Mouse (Mus musculus) left cerebral cortex, adult 2 months (tissue): ENCODE measurements at regions not wholly inside any gene's neighbourhood (a gene's known extent, or its start where the extent isn't known, plus 50 kb on each side); places are given as distances from the start of the nearest gene placed in this dataset.

ENCODE experiments used
- DNase-seq, 2 experiments: peaks; one replicate each; pipeline ENCODE4 v3.0.0; 2021 to 2022; ENCODE audit warnings: low spot score in 2 of 2, mixed read lengths in 1 of 2; ENCODE audit errors: extremely low spot score in 1 of 2
- H3K27ac ChIP-seq: fragments of 200-600 bp; 2 replicates; pipeline ENCODE4 v1.8.1; 2022
- H3K4me3 ChIP-seq: fragments of 200-600 bp; 2 replicates; pipeline ENCODE4 v1.8.1; 2022
- CTCF ChIP-seq: fragments of 200-600 bp; IDR thresholded peaks from 2 replicates; pipeline ENCODE4 v1.8.1; 2022; ENCODE audit warnings: antibody characterized with exemption, mild to moderate bottlenecking, moderate library complexity
- intact Hi-C: fragments of 180-260 bp; cut with DNase I; formaldehyde crosslinking; loops from one replicate; pipeline ENCODE4 v1.15.1; 2025

DNA sequence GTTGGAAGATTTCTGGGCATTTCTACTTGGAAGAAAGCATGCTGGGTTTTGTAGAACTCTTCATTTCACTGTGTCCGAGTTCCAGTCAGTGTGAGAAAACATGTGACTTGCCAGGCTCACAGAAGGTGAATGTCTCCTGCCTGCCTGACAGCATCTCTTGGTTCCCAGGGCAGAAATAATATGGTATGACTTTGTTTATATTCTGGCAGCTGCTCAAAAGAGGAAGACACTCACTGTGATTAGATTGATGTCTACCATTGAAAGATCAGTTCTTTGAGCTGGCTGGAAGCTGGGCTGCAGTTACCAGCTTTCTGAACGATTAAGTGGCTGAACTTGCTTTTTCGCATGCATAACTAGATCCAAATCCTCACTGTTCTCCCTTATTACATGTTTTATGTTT, 1199.4 kb downstream of the Slc22a22 start:
- intact Hi-C loops, result no loop called here
- DNase-seq, result no peak
- Histone ChIP-seq H3K4me3 (no peak overlapping the region), H3K27ac (no peak overlapping the region)
- no peak for TF ChIP-seq CTCF

DNA sequence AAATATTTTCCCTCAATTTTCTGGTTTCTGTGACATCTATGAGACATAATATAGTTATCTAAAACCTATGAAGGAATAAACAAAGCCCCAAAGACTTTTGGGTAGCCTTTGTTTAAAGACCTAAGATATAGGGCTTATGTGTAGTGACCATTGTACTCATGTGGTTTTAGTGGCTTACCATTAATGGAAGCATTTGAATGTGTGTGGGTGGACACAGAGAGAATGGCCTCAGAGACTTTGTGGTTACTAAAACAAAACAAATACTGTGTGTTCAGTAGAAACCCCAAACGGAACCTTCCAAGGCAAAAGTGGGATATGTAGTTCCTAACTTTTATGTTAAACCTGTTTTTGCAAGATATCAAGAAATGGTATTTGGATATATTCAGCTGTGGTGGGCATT, 1228.7 kb downstream of the Slc22a22 start:
- intact Hi-C loops, result no loop called here
- no peak overlapping the region for H3K4me3 ChIP-seq
- no peak overlapping the region for H3K27ac ChIP-seq

DNA sequence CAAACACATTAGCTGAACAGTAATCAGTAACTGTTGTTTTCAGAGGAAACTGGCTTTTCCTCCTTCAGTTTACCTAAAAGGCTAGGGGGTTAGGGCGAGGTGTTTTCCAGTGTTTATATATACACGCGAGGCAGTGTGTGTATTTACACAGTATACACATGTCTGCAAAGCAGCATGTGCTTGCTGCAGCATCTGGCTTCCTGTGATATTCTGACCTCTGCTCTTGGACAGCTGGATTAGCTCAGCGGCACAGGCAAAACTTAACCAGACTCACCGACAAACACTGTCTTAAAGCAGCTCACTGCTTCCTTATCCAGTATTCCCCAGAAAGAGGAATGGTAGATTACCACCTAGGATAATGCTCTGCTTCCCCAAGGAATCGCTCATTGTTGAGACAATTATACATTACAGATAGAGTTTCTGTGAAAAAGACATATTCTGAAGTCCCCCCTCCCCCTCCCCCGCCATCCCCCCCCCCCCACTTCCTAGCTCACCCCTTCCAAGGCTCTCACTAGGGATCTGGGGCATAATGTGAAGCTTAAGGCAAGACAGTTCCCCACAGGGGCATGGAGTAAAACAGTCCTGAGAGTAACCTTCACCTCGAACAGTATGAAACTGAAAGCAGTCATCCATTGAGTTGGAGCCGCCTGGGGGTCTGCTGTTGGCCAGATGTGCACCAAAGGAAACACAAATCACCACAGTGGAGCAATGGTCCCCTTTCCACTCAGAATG, 1233.3 kb downstream of the Slc22a22 start:
- no peak overlapping the region for H3K4me3 ChIP-seq
- DNase-seq, result no peak
- no peak for TF ChIP-seq CTCF
- intact Hi-C loops, result no loop called here
- H3K27ac ChIP-seq, result no peak overlapping the region

More for the DNA sequence above, 1228.7 kb downstream of the Slc22a22 start:
- TF ChIP-seq CTCF, result no peak
- no peak for DNase-seq

DNA sequence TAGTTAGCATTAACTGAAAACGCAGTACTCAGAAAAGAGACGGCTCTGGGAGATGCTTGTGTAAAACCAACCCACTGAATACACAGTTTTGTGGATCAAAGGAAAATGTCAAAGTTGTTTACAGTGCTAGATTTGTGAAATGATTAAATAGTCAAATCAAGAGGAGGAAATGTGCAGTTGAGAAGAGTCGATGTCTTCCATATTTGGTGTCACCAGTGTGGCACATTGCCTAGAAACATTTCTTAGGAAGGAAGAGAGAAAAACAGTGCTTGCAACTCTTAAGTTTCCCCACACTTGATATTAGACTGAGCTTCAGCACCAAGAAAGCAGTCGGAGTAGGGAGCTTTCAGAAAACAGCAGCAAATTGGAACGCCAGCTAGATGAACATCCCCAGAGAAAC, 1274.9 kb downstream of the Slc22a22 start:
- intact Hi-C loops, result no loop called here
- TF ChIP-seq CTCF, result no peak
- Histone ChIP-seq H3K27ac (no peak overlapping the region), H3K4me3 (no peak overlapping the region)
- no peak for DNase-seq

DNA sequence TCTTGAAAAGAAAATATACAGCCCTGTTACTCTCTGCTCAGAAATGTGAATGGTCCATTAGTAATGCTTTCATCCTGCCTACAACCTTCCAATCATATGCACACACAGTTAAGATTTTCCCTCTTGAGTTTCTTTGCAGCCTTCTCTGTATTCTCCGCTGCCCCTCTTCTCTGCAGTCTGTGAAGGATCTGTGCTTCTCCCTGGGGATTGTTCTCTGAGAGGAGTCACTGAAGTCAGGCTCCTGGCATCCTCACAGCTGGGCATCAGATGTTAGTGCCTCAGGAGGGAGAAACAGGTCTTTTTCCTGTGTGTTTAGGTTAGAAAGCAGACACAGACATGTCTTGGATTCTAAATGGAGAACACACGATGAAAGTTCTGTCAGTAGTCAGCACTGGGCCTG, 1278.1 kb downstream of the Slc22a22 start:
- intact Hi-C loops, result no loop called here
- DNase-seq, result no peak
- TF ChIP-seq CTCF, result no peak
- H3K4me3 ChIP-seq, result no peak overlapping the region
- no peak overlapping the region for H3K27ac ChIP-seq

DNA sequence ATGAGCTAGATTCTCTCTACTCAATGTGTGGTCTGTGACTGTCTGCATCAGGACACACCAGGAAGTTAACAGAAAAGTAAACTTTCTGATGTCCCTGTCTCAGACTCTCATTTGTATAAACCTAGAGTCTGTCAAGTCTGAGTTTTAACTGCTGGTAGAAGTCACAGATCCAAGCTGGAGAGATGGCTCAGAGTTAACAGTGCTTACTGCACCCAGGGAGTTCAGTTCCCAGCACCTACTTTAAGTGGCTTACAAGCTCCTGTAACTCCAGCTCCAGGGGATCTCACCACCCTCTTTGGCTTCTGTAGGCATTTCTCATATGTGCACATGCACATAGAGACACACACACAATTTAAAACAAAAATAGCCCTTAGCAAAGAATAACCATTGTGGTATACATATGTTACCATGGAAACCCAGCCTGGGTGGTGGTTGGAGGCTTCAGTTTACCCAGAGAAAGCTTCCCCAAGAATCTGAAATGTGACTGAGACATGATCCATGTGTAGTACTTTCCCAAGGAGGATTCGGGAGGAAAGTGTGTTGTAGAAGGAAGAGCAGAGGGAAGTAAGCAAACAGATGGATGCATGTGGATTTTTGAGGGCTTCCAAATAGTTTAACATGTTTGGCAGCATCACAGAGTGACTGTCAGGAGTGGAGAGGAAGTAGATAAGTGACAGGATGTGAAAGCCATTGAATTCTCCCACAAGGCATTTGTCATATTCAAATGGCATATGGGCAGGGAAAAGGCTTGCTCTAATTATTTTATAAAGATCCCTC, 1279.8 kb downstream of the Slc22a22 start:
- TF ChIP-seq CTCF, result no peak
- H3K4me3 ChIP-seq, result no peak overlapping the region
- DNase-seq, result no peak
- H3K27ac ChIP-seq, result no peak overlapping the region
- intact Hi-C loops, result no loop called here

DNA sequence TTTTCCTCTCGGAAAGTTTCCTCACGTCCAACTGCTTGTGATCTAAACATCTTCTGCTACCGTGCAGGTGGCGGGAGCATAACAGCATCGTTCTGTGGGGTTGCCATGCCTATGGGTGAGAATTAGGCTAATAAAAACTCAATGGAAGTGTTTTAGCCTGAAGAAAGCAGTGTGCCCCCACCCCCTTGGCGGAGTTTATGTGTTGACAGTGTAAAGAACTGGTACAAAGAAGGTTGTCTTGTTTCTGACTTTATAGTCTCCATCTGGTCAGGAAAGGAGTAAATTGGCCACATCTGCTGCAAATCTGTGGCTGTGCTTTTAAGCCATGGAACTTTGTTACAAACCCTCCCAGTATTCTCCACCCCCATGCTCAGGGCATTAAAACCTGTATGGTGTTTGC, 1311.2 kb downstream of the Slc22a22 start:
- H3K4me3 ChIP-seq, result no peak overlapping the region
- no peak overlapping the region for H3K27ac ChIP-seq
- DNase-seq, result no peak
- TF ChIP-seq CTCF, result no peak
- intact Hi-C loops, result no loop called here

DNA sequence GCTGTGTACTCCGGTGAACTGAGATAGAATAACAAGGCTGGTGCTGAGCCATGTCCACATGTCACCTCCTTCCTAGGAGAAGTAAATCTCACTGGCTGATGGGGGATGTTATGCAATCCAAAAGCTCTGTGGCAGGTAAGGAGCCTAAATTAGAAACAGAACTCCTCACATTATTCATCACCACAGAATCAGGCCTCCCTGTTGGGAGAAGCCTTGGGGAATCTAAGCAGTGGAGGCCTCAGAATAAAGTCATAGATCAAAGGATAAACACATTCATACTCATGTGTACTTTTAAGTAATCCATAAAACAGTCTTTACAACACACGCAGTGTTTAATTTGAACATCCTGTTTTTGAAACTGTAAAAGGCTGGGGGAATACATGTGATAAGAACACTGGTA, 1318.7 kb downstream of the Slc22a22 start:
- intact Hi-C loops, result no loop called here
- no peak for TF ChIP-seq CTCF
- DNase-seq, result no peak
- H3K27ac ChIP-seq, result no peak overlapping the region
- H3K4me3 ChIP-seq, result no peak overlapping the region

DNA sequence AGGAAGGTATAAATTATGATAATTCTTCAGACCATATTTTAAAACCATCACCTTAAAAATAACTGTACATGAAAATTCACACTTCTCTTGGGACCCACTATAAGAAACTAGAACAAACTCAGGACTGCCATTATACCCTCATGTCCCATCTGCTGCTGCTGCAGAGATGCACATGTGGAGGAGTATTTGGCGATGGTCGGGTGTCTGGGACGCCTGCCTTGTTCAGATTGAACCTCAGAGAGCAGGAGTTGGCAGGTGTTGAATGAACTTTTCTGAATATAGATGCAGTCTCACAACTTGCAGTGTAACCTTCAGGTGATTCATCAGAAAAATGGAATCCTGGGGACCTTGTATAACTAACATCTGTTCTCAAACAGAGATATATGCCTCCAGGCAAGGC, 1338.0 kb downstream of the Slc22a22 start:
- DNase-seq, result no peak
- TF ChIP-seq CTCF, result no peak
- intact Hi-C loops, result no loop called here

DNA sequence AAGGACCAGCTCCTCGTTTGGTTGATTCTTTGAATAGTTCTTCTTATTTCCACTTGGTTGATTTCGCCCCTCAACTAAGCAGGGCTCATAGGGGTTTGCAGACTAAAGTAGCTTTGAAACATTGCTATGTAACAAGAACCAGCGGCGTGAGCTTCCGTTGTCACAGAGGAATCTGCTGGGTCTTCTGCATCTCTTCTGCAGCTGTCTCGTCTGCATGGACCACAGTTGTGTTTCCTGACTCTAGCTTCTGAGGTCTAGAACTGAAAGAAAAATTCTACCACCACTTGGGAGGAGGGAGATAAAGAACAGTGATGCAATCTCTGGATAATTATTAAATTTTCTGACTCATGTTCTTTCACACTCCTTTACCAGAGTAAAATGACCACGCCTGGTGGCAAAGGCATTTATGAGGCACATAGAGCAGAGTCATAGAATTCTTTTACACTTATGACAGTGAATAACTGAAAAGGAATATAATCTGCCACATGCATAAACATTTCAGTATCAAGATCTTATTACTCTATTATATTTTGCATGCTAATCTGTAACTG, 1340.9 kb downstream of the Slc22a22 start:
- TF ChIP-seq CTCF, result no peak
- DNase-seq, result no peak
- Histone ChIP-seq H3K4me3 (no peak overlapping the region), H3K27ac (no peak overlapping the region)
- intact Hi-C loops, result no loop called here

More for the DNA sequence above, 1338.0 kb downstream of the Slc22a22 start:
- no peak overlapping the region for H3K4me3 ChIP-seq
- no peak overlapping the region for H3K27ac ChIP-seq

DNA sequence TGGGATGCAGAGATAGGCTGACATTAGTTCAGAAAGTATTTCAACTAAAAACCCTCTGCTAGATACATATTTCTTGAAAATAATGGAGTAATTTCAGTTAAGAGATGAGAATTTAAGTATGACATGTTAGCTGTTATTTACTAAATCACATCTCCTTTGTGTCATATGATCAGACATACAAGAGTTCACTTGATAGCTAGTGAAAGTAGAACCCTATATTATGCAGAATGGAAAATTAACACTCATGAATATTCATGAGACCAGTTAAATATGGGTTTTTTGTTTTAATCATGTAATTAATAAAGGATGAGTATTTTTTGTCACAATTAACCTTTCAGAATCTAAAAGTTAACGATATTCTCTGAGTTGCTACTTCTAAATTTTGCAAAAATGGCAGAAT, 1349.4 kb downstream of the Slc22a22 start:
- DNase-seq, result no peak
- no peak for TF ChIP-seq CTCF
- Histone ChIP-seq H3K27ac (no peak overlapping the region), H3K4me3 (no peak overlapping the region)
- intact Hi-C loops, result no loop called here

DNA sequence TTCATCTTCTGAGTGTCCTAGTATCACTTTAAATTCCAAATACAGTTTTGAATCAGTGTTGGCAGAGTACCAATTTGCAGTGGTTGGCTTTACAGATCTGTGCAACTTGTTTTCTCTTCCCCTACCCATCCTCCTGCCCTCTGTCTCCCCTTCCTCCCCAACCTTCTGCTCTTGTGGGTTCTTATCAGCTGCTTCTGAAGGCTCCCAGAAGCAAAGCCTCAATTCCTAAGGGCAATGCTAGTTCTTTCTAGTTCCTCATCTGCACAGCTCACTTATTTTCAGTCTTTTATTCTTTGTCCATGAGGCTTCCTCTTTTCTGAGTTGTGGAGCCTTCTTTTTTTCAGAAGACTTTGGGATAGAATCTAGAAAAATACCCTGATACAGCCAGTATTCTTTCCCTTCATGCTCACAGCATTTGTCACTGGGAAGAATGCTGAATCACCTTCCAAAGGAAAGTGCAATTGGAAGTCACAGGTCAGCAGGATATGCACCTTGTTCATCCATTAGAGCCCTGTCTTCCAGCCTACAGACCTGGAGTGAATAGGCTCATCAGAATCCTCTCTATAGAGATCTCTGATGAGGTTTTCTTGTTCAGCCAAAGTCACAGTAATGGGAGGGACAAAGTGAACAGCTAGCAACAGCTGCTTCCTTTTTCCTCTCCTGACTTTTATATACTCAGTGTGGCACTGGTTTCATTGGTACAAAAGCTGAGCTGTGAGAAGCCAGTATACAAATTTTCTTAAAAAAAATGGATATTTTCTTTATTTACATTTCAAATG, 1357.9 kb downstream of the Slc22a22 start:
- Histone ChIP-seq H3K4me3 (no peak overlapping the region), H3K27ac (no peak overlapping the region)
- intact Hi-C loops, result no loop called here
- no peak for TF ChIP-seq CTCF
- DNase-seq, result no peak
